ENCODE assay signal across 31 mouse cellular contexts in genomic region chr7:70324041-70324440, GRCm38 (mm10). TPM values are rescaled to one million over a fixed set of nuclear protein-coding genes. Genes with fewer than 3 reads are reported as not detected.
DNase-seq lines count a peak whose midpoint lies in the region; ATAC-seq lines count a peak whose summit lies in the region.
"Had no signal": no experiment of that assay in that cellular context is flagged by ENCODE, and none has a peak within 500 bp of the region (broad histone marks: within the 10 kb centered on the region; RNA-seq: fewer than 3 reads in every experiment).

No protein-coding gene starts in this region.

- H3K4me2 ChIP-seq in hindbrain, embryonic 11.5 days (replicated peaks; ENCODE audit: low read depth, low read length): no peak overlapping the region
- no peak overlapping the region for H3K4me2 ChIP-seq in hindbrain, embryonic 16.5 days (ENCODE audit: low read length)
- no peak overlapping the region for H3K4me2 ChIP-seq in midbrain, embryonic 14.5 days (ENCODE audit: low read length)
- H3K4me2 ChIP-seq in midbrain, embryonic 15.5 days: no peak overlapping the region
- H3K4me2 ChIP-seq: heart, embryonic 12.5 days; hindbrain, embryonic 14.5 days; liver, embryonic 12.5 days had no signal

- ATAC-seq in hindbrain, embryonic 11.5 days (ENCODE audit: low FRiP score): no peak
- no peak for ATAC-seq in hindbrain, embryonic 16.5 days
- ATAC-seq in midbrain, embryonic 14.5 days (ENCODE audit: low FRiP score, low TSS enrichment): no peak
- no peak for ATAC-seq in midbrain, embryonic 15.5 days (replicated peaks)
- ATAC-seq: inflammation-experienced regulatory T-cells, adult 6 months; liver, embryonic 12.5 days; liver, postnatal 0 days had no signal

- DNase-seq in embryo, embryonic 10 days (ENCODE audit: low spot score): peak; percentile 15
- DNase-seq in embryo, embryonic 9.5 days (ENCODE audit: extremely low spot score): no peak
- DNase-seq in hindbrain, embryonic 11.5 days (ENCODE audit: low spot score): peak; percentile 48
- DNase-seq in midbrain, embryonic 14.5 days: peak; percentile 62
- DNase-seq in embryonic facial prominence, embryonic 10.5 days (ENCODE audit: low spot score): peak; percentile 41
- DNase-seq in gastrocnemius, adult 8-10 months (ENCODE audit: low spot score in 2 of 2): no peak
- DNase-seq: adrenal gland, adult 8-10 months; cerebellum, adult 11 months; cerebellum, adult 9-10 months; cerebellum, postnatal 36 days; gastrocnemius, postnatal 25 days; heart, adult 18-20 months; heart, postnatal 4 days; kidney, adult 11 months; kidney, postnatal 36 days; liver, postnatal 0 days; lung, postnatal 36 days; thymus, adult 2 months; thymus, postnatal 36 days had no signal

- peaks cover 8% of the 10 kb centered on the region; the same call in 1 of the 2 replicates for H3K4me1 ChIP-seq in hindbrain, embryonic 11.5 days (replicated peaks; ENCODE audit: control insufficient read depth, insufficient read depth, low read length)
- H3K4me1 ChIP-seq in hindbrain, embryonic 16.5 days (ENCODE audit: control insufficient read depth, insufficient read depth, low read depth, low read length): no peaks in the 10 kb centered on the region
- no peaks in the 10 kb centered on the region for H3K4me1 ChIP-seq in midbrain, embryonic 14.5 days (ENCODE audit: control insufficient read depth, insufficient read depth, low read length)
- 0 out of 2 replicates have a peak, but pooled peaks cover 3% of the 10 kb centered on the region for H3K4me1 ChIP-seq in midbrain, embryonic 15.5 days
- H3K4me1 ChIP-seq in embryonic facial prominence, embryonic 10.5 days: peaks cover 35% of the 10 kb centered on the region
- H3K4me1 ChIP-seq: heart, embryonic 12.5 days; liver, embryonic 12.5 days had no signal

- H3K36me3 ChIP-seq in hindbrain, embryonic 11.5 days (ENCODE audit: control insufficient read depth, insufficient read depth, low read length): no peaks in the 10 kb centered on the region
- no peaks in the 10 kb centered on the region for H3K36me3 ChIP-seq in hindbrain, embryonic 16.5 days (ENCODE audit: control insufficient read depth, insufficient read depth, low read length)
- H3K36me3 ChIP-seq in midbrain, embryonic 14.5 days (ENCODE audit: control insufficient read depth, insufficient read depth, low read length): no peaks in the 10 kb centered on the region
- no peaks in the 10 kb centered on the region for H3K36me3 ChIP-seq in midbrain, embryonic 15.5 days (replicated peaks)
- H3K36me3 ChIP-seq in embryonic facial prominence, embryonic 10.5 days (replicated peaks): no peaks in the 10 kb centered on the region
- H3K36me3 ChIP-seq: heart, embryonic 12.5 days; liver, embryonic 12.5 days had no signal

- WGBS in hindbrain, embryonic 11.5 days: 11% methylated on average over 9 of the region's 9 CpGs
- WGBS in hindbrain, embryonic 16.5 days: 19% methylated on average over 9 of the region's 9 CpGs
- 6% methylated on average over 9 of the region's 9 CpGs for WGBS in midbrain, embryonic 14.5 days
- WGBS in midbrain, embryonic 15.5 days: 8% methylated on average over 9 of the region's 9 CpGs
- 5% methylated on average over 9 of the region's 9 CpGs for WGBS in embryonic facial prominence, embryonic 10.5 days

- H3K9ac ChIP-seq in hindbrain, embryonic 11.5 days (ENCODE audit: low read depth, low read length): no peak overlapping the region
- H3K9ac ChIP-seq in hindbrain, embryonic 16.5 days (ENCODE audit: low read depth, low read length): no peak overlapping the region
- H3K9ac ChIP-seq in midbrain, embryonic 14.5 days (replicated peaks; ENCODE audit: low read length): no peak overlapping the region
- H3K9ac ChIP-seq in midbrain, embryonic 15.5 days: no peak overlapping the region
- H3K9ac ChIP-seq: heart, embryonic 12.5 days; hindbrain, embryonic 14.5 days; liver, embryonic 12.5 days; liver, postnatal 0 days had no signal

- no peak overlapping the region for H3K4me3 ChIP-seq in hindbrain, embryonic 11.5 days (ENCODE audit: low read depth, low read length)
- H3K4me3 ChIP-seq in hindbrain, embryonic 16.5 days (ENCODE audit: low read length): no peak overlapping the region
- no peak overlapping the region for H3K4me3 ChIP-seq in midbrain, embryonic 14.5 days (replicated peaks; ENCODE audit: low read depth, low read length)
- no peak overlapping the region for H3K4me3 ChIP-seq in midbrain, embryonic 15.5 days
- H3K4me3 ChIP-seq in embryonic facial prominence, embryonic 10.5 days: no peak overlapping the region
- H3K4me3 ChIP-seq: heart, embryonic 12.5 days; layer of hippocampus, adult 2 months; left cerebral cortex, adult 2 months; liver, embryonic 12.5 days had no signal

- no peaks in the 10 kb centered on the region for H3K9me3 ChIP-seq in hindbrain, embryonic 11.5 days (ENCODE audit: control insufficient read depth, low read length)
- no peaks in the 10 kb centered on the region for H3K9me3 ChIP-seq in hindbrain, embryonic 16.5 days (ENCODE audit: control insufficient read depth, low read length)
- H3K9me3 ChIP-seq in midbrain, embryonic 14.5 days (ENCODE audit: control insufficient read depth, low read length): no peaks in the 10 kb centered on the region
- no peaks in the 10 kb centered on the region for H3K9me3 ChIP-seq in midbrain, embryonic 15.5 days
- no peaks in the 10 kb centered on the region for H3K9me3 ChIP-seq in embryonic facial prominence, embryonic 10.5 days
- H3K9me3 ChIP-seq: heart, embryonic 12.5 days; liver, embryonic 12.5 days had no signal

- H3K27me3 ChIP-seq in hindbrain, embryonic 11.5 days (ENCODE audit: control insufficient read depth, insufficient read depth, low read length): peaks cover 49% of the 10 kb centered on the region
- peaks cover 36% of the 10 kb centered on the region for H3K27me3 ChIP-seq in hindbrain, embryonic 16.5 days (replicated peaks; ENCODE audit: control insufficient read depth, insufficient read depth, low read length)
- peaks cover 84% of the 10 kb centered on the region for H3K27me3 ChIP-seq in midbrain, embryonic 14.5 days (ENCODE audit: control insufficient read depth, insufficient read depth, low read length)
- H3K27me3 ChIP-seq in midbrain, embryonic 15.5 days (replicated peaks): peaks cover 78% of the 10 kb centered on the region
- H3K27me3 ChIP-seq in embryonic facial prominence, embryonic 10.5 days (replicated peaks; ENCODE audit: low read depth, poor library complexity, severe bottlenecking): peaks cover 85% of the 10 kb centered on the region
- H3K27me3 ChIP-seq: CH12.LX had no signal

- no peak overlapping the region for H3K27ac ChIP-seq in hindbrain, embryonic 11.5 days (ENCODE audit: low read depth, low read length)
- H3K27ac ChIP-seq in hindbrain, embryonic 16.5 days (ENCODE audit: low read depth, low read length): no peak overlapping the region
- H3K27ac ChIP-seq in midbrain, embryonic 14.5 days (replicated peaks; ENCODE audit: low read depth, low read length): no peak overlapping the region
- H3K27ac ChIP-seq in midbrain, embryonic 15.5 days: no peak overlapping the region
- no peak overlapping the region for H3K27ac ChIP-seq in embryonic facial prominence, embryonic 10.5 days (replicated peaks)
- H3K27ac ChIP-seq: hindbrain, embryonic 14.5 days; layer of hippocampus, adult 2 months; left cerebral cortex, adult 2 months; liver, embryonic 12.5 days had no signal

RNA-seq across cellular contexts. Expression of gene Nr2f2, which starts 42.5 kb away (rescaled TPM):
- polyA plus RNA-seq in hindbrain, embryonic 11.5 days (2014; fragmentation: Nextera tagmentation; extraction: Ambion mirVana): 95.6 and 120 TPM in 2 replicates
- 63.1 and 68.9 TPM in 2 replicates for polyA plus RNA-seq in hindbrain, embryonic 16.5 days (2015; fragmentation: Nextera tagmentation; extraction: Ambion mirVana)
- 113 and 120 TPM in 2 replicates for polyA plus RNA-seq in midbrain, embryonic 14.5 days (2014; fragmentation: Nextera tagmentation; extraction: Ambion mirVana)
- polyA plus RNA-seq in midbrain, embryonic 15.5 days (2015; fragmentation: Nextera tagmentation; extraction: Ambion mirVana): 84.8 and 98.4 TPM in 2 replicates
- polyA plus RNA-seq in embryonic facial prominence, embryonic 10.5 days (2016; fragmentation: Nextera tagmentation; extraction: Ambion mirVana): 89.7 and 99.8 TPM in 2 replicates
- 10 to 100 TPM; 18.0 to 21.0 (median 20.2) TPM for total RNA-seq in gastrocnemius, adult 8-10 months (2022)
- total RNA-seq: CH12.LX; megakaryocyte, adult 5-6 weeks; monocyte, adult 5-6 weeks; neutrophil, adult 5-6 weeks had no signal

Comparison
In these comparisons a context has a peak if more than half of its experiments do, and no peak if none do; other contexts are left out.
1. DNase-seq: peak in embryo, embryonic 10 days (single experiment), hindbrain, embryonic 11.5 days (single experiment), midbrain, embryonic 14.5 days (single experiment) and embryonic facial prominence, embryonic 10.5 days (single experiment); none in embryo, embryonic 9.5 days (single experiment) and gastrocnemius, adult 8-10 months (0 of 2).